Mouse (Mus musculus): ENCODE measurements around the gene Zfp874a. TPM values are rescaled to one million over a fixed set of nuclear protein-coding genes. Genes with fewer than 3 reads are reported as not detected.
"Not testable (repeated sequence)": the region's sequence is repeated elsewhere in the genome, so short reads cannot be mapped to it uniquely, and the experiment has no call there.

Gene Zfp874a
- total RNA-seq, 1 experiment from 2014 or later, result 19.0 TPM

GRCm38 (mm10) chr13:67376255-67376654 is 75.2 kb downstream of the Zfp874a start:
- DNase-seq, result not testable (repeated sequence)

- DNase-seq, result peak; percentile 59
Observed at GRCm38 (mm10) chr13:67375050-67375911, 76.1 kb downstream of the Zfp874a start, which contains the start of the genes Gm28041 and Zfp456. Gene Gm28041, minus strand, starts transcription at chr13:67375733. Gene Zfp456, minus strand, starts transcription at chr13:67375810.

Other genes starting within 250 kb of the Zfp874a start
- 4.0 and 5.8 TPM in 2 replicates for gene Zfp458, start 173.2 kb downstream of the Zfp874a start, total RNA-seq (2021)
- 3.7 and 5.8 TPM in 2 replicates for gene Zfp457, start 145.1 kb downstream of the Zfp874a start, total RNA-seq (2021)
- 6.2 and 7.4 TPM in 2 replicates for gene Zfp595, start 119.1 kb downstream of the Zfp874a start, total RNA-seq (2021)
- gene Gm28044, start 91.1 kb downstream of the Zfp874a start, total RNA-seq (2021), result 1.2 TPM in 1 of 2 replicates, not detected in the other
- gene Zfp953, start 91.0 kb downstream of the Zfp874a start, total RNA-seq (2021), result 4.1 and 4.9 TPM in 2 replicates
- 2.2 TPM in 1 of 2 replicates, not detected in the other for gene Gm28041, start 75.9 kb downstream of the Zfp874a start, total RNA-seq (2021)
- 1.3 and 2.5 TPM in 2 replicates for gene Zfp456, start 75.8 kb downstream of the Zfp874a start, total RNA-seq (2021)
- 4.4 and 6.1 TPM in 2 replicates for gene Zfp429, start 51.8 kb downstream of the Zfp874a start, total RNA-seq (2021)
- gene Zfp459, start 30.2 kb downstream of the Zfp874a start, total RNA-seq (2021), result 0.62 and 1.8 TPM in 2 replicates
- gene Zfp874b, start 32.6 kb upstream of the Zfp874a start, total RNA-seq (2021), result 15.9 and 18.7 TPM in 2 replicates
- 7.6 and 8.1 TPM in 2 replicates for gene Zfp58, start 48.9 kb upstream of the Zfp874a start, total RNA-seq (2021)
- not detected in 2 replicates for gene Gm26965, start 74.5 kb upstream of the Zfp874a start, total RNA-seq (2021)
- 18.0 and 19.8 TPM in 2 replicates for gene Zfp87, start 74.6 kb upstream of the Zfp874a start, total RNA-seq (2021)
- gene Zfp748, start 102.2 kb upstream of the Zfp874a start, total RNA-seq (2021), result 8.6 and 8.9 TPM in 2 replicates
- gene Zfp729b, start 158.1 kb upstream of the Zfp874a start, total RNA-seq (2021), result 8.3 and 9.5 TPM in 2 replicates
- gene Gm49345, start 186.1 kb upstream of the Zfp874a start, total RNA-seq (2021), result 1.4 TPM in 1 of 2 replicates, not detected in the other
- 5.5 and 7.7 TPM in 2 replicates for gene Zfp729a, start 186.2 kb upstream of the Zfp874a start, total RNA-seq (2021)
- 11.1 and 15.0 TPM in 2 replicates for gene Zfp738, start 235.4 kb upstream of the Zfp874a start, total RNA-seq (2021)